Mouse (Mus musculus): ENCODE data around the gene Ganab. TPM values are rescaled to one million over a fixed set of nuclear protein-coding genes. Genes with fewer than 3 reads are reported as not detected.
"Not testable (repeated sequence)": the region's sequence is repeated elsewhere in the genome, so short reads cannot be mapped to it uniquely, and the experiment has no call there.

Ganab gene
- polyA plus RNA-seq, 1 experiment, result 25.1 TPM

GRCm38 (mm10) chr19:8887585-8888463 is 10.0 kb upstream of the Ganab start:
- peak overlapping the region; percentile 94 for H3K4me3 ChIP-seq (replicated peaks)
- peaks cover 43% of the 10 kb centered on the region for H3K4me1 ChIP-seq
- peaks cover 16% of the 10 kb centered on the region for H3K36me3 ChIP-seq (replicated peaks; ENCODE audit: low read length)
- no peaks in the 10 kb centered on the region for H3K27me3 ChIP-seq (replicated peaks)
- no peaks in the 10 kb centered on the region for H3K9me3 ChIP-seq
- no peak for TF ChIP-seq GATA1 (IDR thresholded peaks at IDR 0.05; ENCODE audit: borderline replicate concordance, low read length)
- TF ChIP-seq FLI1 (IDR thresholded peaks at IDR 0.05; ENCODE audit: low read length), result no peak

GRCm38 (mm10) chr19:8888511-8889385 is 9.1 kb upstream of the Ganab start, which contains the start of the genes 1810009A15Rik and Gm49416:
Gene 1810009A15Rik, plus strand, starts transcription at chr19:8888853.
Gene Gm49416, plus strand, starts transcription at chr19:8888926.
- Histone ChIP-seq H3K36me3 (replicated peaks; ENCODE audit: low read length) (peaks cover 16% of the 10 kb centered on the region), H3K9me3 (no peaks in the 10 kb centered on the region), H3K4me1 (peaks cover 44% of the 10 kb centered on the region), H3K27me3 (replicated peaks) (no peaks in the 10 kb centered on the region), H3K4me3 (replicated peaks) (peak within 1 kb of the TSS; percentile 94)
- no peak for TF ChIP-seq GATA1 (IDR thresholded peaks at IDR 0.05; ENCODE audit: borderline replicate concordance, low read length)
- no peak for TF ChIP-seq FLI1 (IDR thresholded peaks at IDR 0.05; ENCODE audit: low read length)

GRCm38 (mm10) chr19:8892829-8893766 is 4.8 kb upstream of the Ganab start, which contains the start of gene Ints5:
Gene Ints5, plus strand, starts transcription at chr19:8893005.
- no peaks in the 10 kb centered on the region for H3K9me3 ChIP-seq
- H3K27me3 ChIP-seq (replicated peaks), result no peaks in the 10 kb centered on the region
- H3K4me1 ChIP-seq, result peaks cover 65% of the 10 kb centered on the region
- TF ChIP-seq FLI1 (IDR thresholded peaks at IDR 0.05; ENCODE audit: low read length) (no peak), GATA1 (IDR thresholded peaks at IDR 0.05; ENCODE audit: borderline replicate concordance, low read length) (no peak)
- H3K36me3 ChIP-seq (replicated peaks; ENCODE audit: low read length), result peaks cover 43% of the 10 kb centered on the region
- peak within 1 kb of the TSS; percentile 96 for H3K4me3 ChIP-seq (replicated peaks)

- TF ChIP-seq GATA1 (IDR thresholded peaks at IDR 0.05; ENCODE audit: borderline replicate concordance, low read length) (no peak), FLI1 (IDR thresholded peaks at IDR 0.05; ENCODE audit: low read length) (no peak)
- peaks cover 74% of the 10 kb centered on the region for H3K4me1 ChIP-seq
- no peaks in the 10 kb centered on the region for H3K27me3 ChIP-seq (replicated peaks)
- H3K4me3 ChIP-seq (replicated peaks), result no peak overlapping the region
- no peaks in the 10 kb centered on the region for H3K9me3 ChIP-seq
- peaks cover 42% of the 10 kb centered on the region for H3K36me3 ChIP-seq (replicated peaks; ENCODE audit: low read length)
Observed at GRCm38 (mm10) chr19:8895397-8895960, 2.4 kb upstream of the Ganab start.

- not testable (repeated sequence) for H3K27me3 ChIP-seq (replicated peaks); H3K9me3 ChIP-seq; H3K4me3 ChIP-seq (replicated peaks)
- Histone ChIP-seq H3K4me1 (peaks cover 79% of the 10 kb centered on the region), H3K36me3 (replicated peaks; ENCODE audit: low read length) (peaks cover 42% of the 10 kb centered on the region)
Observed at GRCm38 (mm10) chr19:8896231-8896630, 1.6 kb upstream of the Ganab start.

- Histone ChIP-seq H3K36me3 (replicated peaks; ENCODE audit: low read length) (peaks cover 47% of the 10 kb centered on the region), H3K4me3 (replicated peaks) (peak overlapping the region; percentile 100), H3K4me1 (peaks cover 81% of the 10 kb centered on the region)
- not testable (repeated sequence) for H3K27me3 ChIP-seq (replicated peaks); H3K9me3 ChIP-seq
Observed at GRCm38 (mm10) chr19:8897211-8897864, 533 bp upstream of the Ganab start.

GRCm38 (mm10) chr19:8898576-8898975 is 705 bp downstream of the Ganab start:
- Histone ChIP-seq H3K9me3 (no peaks in the 10 kb centered on the region), H3K4me3 (replicated peaks) (peak overlapping the region; percentile 100), H3K4me1 (peaks cover 75% of the 10 kb centered on the region), H3K27me3 (replicated peaks) (no peaks in the 10 kb centered on the region), H3K36me3 (replicated peaks; ENCODE audit: low read length) (peaks cover 60% of the 10 kb centered on the region)
- TF ChIP-seq FLI1 (IDR thresholded peaks at IDR 0.05; ENCODE audit: low read length) (no peak), GATA1 (IDR thresholded peaks at IDR 0.05; ENCODE audit: borderline replicate concordance, low read length) (no peak)

- Histone ChIP-seq H3K9me3 (no peaks in the 10 kb centered on the region), H3K4me1 (peaks cover 70% of the 10 kb centered on the region), H3K4me3 (replicated peaks) (peak overlapping the region; percentile 100), H3K36me3 (replicated peaks; ENCODE audit: low read length) (peaks cover 64% of the 10 kb centered on the region), H3K27me3 (replicated peaks) (no peaks in the 10 kb centered on the region)
- TF ChIP-seq GATA1 (IDR thresholded peaks at IDR 0.05; ENCODE audit: borderline replicate concordance, low read length) (no peak), FLI1 (IDR thresholded peaks at IDR 0.05; ENCODE audit: low read length) (no peak)
Observed at GRCm38 (mm10) chr19:8899079-8899478, 1.2 kb downstream of the Ganab start.
